Mouse (Mus musculus) urinary bladder, postnatal 25 days (tissue): ENCODE measurements at regions not wholly inside any gene's neighbourhood (a gene's known extent, or its start where the extent isn't known, plus 50 kb on each side); places are given as distances from the start of the nearest gene placed in this dataset.

ENCODE experiments used
- DNase-seq: peaks from one replicate; pipeline ENCODE4 v3.0.0; 2022; ENCODE audit warnings: low spot score

DNA sequence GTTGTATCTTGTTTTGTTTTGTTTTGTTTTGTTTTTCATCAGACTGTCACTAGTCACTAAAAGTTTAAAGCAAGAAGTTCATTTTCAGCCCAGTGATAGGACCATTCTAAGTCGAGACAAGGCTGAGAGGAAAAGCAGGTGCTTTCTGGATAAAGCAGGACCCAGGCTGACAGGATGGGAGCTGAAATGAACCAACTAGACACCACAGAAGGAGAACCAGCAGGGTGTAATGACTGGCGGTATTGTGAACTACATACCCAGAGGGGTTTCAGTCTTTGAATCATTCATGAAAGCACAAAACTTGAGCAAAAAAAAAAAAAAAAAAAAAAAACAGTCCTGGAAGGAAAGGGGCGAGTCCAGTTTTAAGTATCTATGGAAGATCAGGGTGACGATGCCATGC lies 75.9 kb upstream of the Tenm4 start:
- no peak for DNase-seq

GRCm38 (mm10) chr7:96095752-96096151 lies 75.3 kb upstream of the Tenm4 start:
- no peak for DNase-seq

DNA sequence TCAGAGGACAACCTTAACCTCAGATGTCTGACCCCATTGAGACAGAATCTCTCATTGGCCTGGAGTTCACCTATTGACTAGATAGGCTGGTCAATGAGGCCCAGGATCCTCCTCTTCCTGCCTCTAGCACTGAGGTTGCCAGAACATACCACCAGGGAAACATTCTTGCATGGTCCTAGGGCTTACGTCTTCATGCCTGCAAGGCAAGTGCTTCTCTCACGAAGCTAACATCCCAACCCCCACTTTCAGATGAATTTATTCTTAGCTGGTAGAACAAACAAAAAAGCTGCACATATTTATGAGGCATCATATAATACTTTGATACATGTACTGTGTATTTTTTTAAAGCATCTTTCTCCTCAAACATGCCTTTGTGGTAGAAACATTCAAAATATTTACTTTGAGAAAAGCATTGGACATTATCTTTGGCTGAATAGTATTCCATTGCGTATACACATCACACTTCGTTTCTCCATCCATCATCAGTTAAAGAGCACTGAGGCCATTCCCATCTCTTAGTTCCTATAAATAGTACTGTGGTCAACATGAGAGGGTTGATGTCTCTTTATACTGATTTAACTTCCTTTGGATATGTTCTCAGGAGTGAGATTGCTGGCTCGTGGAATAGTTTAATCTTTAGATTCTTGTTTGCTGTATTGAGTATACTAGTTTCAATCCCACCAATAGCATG lies 72.2 kb upstream of the Tenm4 start:
- no peak for DNase-seq

DNA sequence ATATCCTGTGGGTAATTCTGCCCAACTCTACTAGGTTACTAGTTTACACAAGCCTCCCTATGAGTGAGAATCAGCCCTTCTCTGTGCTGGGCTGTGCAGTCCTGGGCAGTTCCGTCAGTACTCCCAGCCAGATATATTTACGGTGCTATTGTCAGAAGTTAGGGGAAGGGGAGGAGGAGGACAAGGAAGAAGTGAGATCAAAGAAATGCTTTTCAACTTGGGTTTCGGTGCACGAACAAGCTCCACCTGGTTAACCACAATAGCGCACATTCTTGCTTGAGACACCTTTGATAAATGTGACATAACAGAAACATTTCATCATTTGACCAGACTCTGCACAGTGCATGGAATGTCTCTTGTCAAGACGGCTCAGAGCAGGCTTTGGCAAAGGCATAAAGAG lies 68.3 kb upstream of the Tenm4 start:
- no peak for DNase-seq

GRCm38 (mm10) chr7:96108768-96109167 lies 62.3 kb upstream of the Tenm4 start:
- no peak for DNase-seq

- DNase-seq, result no peak
Measured at GRCm38 (mm10) chr7:96120142-96120541, 50.9 kb upstream of the Tenm4 start.
